Mouse (Mus musculus) forebrain, embryonic 10.5 days (tissue): ENCODE measurements around the gene Stra6. TPM values are rescaled to one million over a fixed set of nuclear protein-coding genes. Genes with fewer than 3 reads are reported as not detected.

Experiments used
- DNase-seq: peaks from one replicate; pipeline ENCODE4 v3.0.0-alpha.2; 2017; ENCODE audit warnings: low spot score; ENCODE audit errors: extremely low spot score
- H3K27ac ChIP-seq: fragments of 300-500 bp; sonication (generic); 2 replicates; pipeline ENCODE4 v1.5.1; 2016; ENCODE audit warnings: mild to moderate bottlenecking
- H3K27me3 ChIP-seq: fragments of 300-500 bp; sonication (generic); 2 replicates; pipeline ENCODE4 v1.6.1; 2016; ENCODE audit warnings: mild to moderate bottlenecking; ENCODE audit not compliant: poor library complexity, severe bottlenecking
- H3K36me3 ChIP-seq: fragments of 300-500 bp; sonication (generic); replicated peaks from 2 replicates; pipeline ENCODE4 v1.6.1; 2016; ENCODE audit warnings: mild to moderate bottlenecking, moderate library complexity
- H3K4me1 ChIP-seq: fragments of 300-500 bp; sonication (generic); 2 replicates; pipeline ENCODE4 v1.6.1; 2016
- H3K4me3 ChIP-seq: fragments of 300-500 bp; sonication (generic); 2 replicates; pipeline ENCODE4 v1.5.1; 2016; ENCODE audit warnings: mild to moderate bottlenecking, moderate library complexity
- H3K9me3 ChIP-seq: fragments of 300-500 bp; sonication (generic); 2 replicates; pipeline ENCODE4 v1.6.1; 2016; ENCODE audit warnings: mild to moderate bottlenecking, moderate library complexity
- WGBS: fragments of 180-500 bp; shearing (Covaris S2); methylation state at CpG from one replicate; pipeline ENCODE4 v1.1.7; 2016; 5-methylcytosine and 5-hydroxymethylcytosine counted together
- polyA plus RNA-seq: library from polyadenylated mRNA; unstranded; fragments of >200 nt; fragmentation: Nextera tagmentation; extraction: Ambion mirVana; gene quantifications from 2 replicates; pipeline ENCODE4 v1.2.1, GENCODE M21; 2016

The Stra6 gene
- polyA plus RNA-seq, 1 experiment from 2014 or later, result 33.0 TPM

DNA sequence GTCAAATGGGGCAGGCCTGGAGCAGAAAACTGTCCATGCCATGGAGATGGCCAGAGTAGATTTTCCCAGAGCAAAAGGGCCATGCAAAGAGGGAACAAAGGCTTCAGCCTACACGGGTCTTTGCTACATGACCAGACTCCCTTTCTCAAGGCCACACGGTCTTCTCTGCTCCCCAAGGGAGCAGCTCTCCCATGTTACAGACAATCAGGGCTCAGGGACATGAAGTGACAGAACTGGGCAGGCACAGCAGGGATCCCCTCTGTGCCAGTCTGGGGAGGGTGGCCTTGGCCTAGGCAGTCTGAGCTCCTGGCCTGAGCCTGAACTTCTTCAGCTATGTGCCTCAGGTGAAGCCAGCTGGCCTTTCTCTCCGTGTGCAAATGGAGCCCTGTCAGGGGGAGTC, 10.0 kb upstream of the Stra6 start:
- Histone ChIP-seq H3K4me3 (no peak overlapping the region), H3K36me3 (no peaks in the 10 kb centered on the region), H3K27ac (peak overlapping the region; percentile 78), H3K4me1 (peaks cover 74% of the 10 kb centered on the region), H3K27me3 (peaks cover 79% of the 10 kb centered on the region), H3K9me3 (no peaks in the 10 kb centered on the region)
- no peak for DNase-seq
- WGBS, result 55% methylated on average over 3 of the region's 3 CpGs

DNA sequence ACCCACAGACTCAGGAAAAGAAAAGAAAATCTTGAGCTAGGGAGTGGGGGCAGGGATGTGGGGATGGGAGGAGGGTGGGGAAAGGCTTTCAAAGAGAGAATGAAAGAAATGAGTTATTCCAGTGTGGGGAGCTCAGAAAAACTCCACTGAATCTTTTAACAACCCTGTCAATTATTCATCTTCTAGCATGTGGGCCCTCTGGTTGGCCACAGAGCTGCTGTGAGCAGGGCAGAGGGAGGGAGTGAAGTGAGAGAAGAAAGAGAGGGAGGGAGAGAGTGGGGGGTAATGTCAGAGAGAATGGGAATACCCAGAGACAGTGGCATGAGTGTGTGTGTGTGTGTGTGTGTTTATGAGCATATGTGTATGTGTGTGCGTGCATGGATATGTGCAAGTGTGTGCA, 9.6 kb upstream of the Stra6 start:
- DNase-seq, result no peak
- Histone ChIP-seq H3K4me1 (peaks cover 69% of the 10 kb centered on the region), H3K27me3 (peaks cover 78% of the 10 kb centered on the region), H3K4me3 (no peak overlapping the region), H3K36me3 (no peaks in the 10 kb centered on the region), H3K9me3 (no peaks in the 10 kb centered on the region), H3K27ac (peak overlapping the region; percentile 78)
- 100% methylated on average over 1 of the region's 1 CpGs for WGBS

DNA sequence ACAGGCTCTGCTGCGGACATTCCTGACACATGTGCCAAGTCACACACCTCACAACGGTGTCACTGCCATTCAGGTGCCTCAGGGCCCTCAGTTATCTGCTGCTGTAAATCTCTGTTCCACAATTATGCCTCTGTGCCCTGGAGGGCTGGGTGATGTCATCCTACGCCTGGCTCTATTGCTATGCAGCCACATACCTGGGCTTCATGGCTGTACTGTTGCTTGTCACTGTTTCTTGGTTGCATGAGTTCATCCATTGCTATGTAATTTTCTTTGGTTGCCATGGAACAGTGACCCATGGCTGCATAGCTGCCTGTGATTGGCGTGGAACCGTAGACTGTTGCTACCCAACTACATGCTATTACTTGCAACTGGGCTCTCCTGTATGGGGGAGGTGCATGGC, 7.9 kb upstream of the Stra6 start:
- Histone ChIP-seq H3K27me3 (peaks cover 70% of the 10 kb centered on the region), H3K4me3 (no peak overlapping the region), H3K36me3 (no peaks in the 10 kb centered on the region), H3K9me3 (no peaks in the 10 kb centered on the region), H3K27ac (peak overlapping the region; percentile 52; the same call in 1 of the 2 replicates), H3K4me1 (peaks cover 69% of the 10 kb centered on the region)
- WGBS, result 85% methylated on average over 5 of the region's 5 CpGs
- no peak for DNase-seq

DNA sequence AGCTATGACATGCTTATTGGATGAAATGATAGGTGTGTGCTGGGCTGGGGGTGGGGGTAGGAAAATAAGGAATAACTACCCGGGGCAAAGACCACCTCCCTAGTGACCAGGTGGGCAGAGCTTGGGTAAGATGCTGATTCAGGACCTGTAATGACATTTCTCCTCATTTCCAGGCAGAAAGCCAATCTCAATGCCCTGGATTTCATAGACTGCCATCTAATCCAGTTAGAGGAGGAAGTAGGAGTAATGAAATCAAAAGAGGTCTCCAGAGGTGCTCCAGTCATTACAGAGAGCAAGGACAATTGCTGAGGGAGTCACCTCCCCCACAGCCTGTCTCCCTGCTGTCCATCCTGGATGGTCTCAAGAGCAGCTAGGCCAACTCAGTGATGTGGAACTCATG, 3.7 kb upstream of the Stra6 start:
- Histone ChIP-seq H3K9me3 (no peaks in the 10 kb centered on the region), H3K36me3 (no peaks in the 10 kb centered on the region), H3K27ac (no peak overlapping the region), H3K4me3 (no peak overlapping the region), H3K27me3 (peaks cover 65% of the 10 kb centered on the region), H3K4me1 (peaks cover 62% of the 10 kb centered on the region)
- DNase-seq, result no peak
- WGBS, result 54% methylated on average over 1 of the region's 1 CpGs

DNA sequence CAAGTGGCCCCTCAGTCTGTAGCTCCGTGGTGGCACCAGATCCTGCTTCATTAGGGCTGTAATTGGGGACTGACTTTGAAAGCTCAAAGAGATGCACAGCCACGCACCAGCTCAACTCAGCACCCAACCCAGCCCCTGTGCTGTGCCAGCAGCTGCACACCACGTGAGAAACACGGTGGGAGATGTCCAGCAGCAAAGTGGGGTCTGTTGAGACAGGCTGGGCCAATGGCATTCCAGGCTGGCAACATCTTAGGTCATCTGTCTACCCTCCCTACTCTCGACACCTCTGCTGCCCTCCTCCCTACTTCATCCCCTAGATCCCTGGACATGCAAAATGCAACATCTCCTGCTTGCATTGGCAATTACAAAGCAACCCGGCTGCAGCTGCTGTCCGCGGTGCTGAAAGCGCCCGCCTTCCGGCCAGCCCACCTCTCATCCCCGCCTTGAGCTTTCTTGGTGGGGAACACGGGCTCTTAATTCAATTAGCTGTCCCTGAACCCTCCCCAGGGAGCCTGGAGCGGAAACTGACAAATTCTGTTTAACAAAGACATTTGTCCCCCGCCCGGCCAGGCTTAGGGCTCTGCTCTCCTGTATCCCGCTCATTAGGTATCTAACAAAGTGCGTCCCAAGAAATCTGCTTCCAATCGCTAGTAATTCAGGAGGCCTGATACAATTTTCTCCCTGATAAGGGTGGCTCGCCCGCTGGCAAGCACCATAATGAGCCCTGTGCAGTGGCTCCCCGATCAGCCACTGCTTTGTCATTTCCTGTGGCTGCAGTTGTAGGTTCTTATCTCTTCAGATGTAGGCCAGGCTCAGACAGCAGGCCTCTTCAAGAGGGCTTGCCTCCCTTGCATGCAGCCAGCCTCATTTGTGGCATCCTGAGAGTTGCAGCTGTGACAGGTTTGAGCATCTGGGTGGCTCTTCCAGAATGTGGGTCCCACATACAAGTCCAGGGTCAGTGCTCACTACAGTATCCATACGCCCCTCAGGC, 2.6 kb upstream of the Stra6 start:
- Histone ChIP-seq H3K27ac (peak overlapping the region; percentile 37; the same call in 1 of the 2 replicates), H3K4me1 (peaks cover 62% of the 10 kb centered on the region)

DNA sequence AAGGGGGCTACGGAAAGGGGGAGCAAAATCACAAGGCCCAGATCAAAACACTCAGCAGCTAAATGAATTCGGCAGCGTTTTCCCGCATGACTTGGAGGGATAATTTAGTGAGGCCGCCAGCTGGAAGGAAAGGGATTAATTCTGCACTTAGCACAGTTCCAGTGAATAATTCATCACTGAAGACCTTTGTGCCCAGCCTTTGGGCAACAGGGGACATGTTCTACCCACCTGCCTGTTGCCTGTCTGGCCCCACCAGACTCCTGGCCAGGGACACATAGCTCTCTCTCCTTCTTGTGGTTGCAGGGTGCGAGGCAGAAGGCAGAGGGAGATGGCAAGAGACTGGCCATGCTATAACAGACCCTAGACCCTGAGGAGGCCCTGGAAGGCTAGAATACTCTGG, 1.9 kb downstream of the Stra6 start:
- H3K27ac ChIP-seq, result peak overlapping the region; percentile 74
- no peak overlapping the region for H3K4me3 ChIP-seq
- peaks cover 60% of the 10 kb centered on the region for H3K4me1 ChIP-seq
- H3K27me3 ChIP-seq, result peaks cover 36% of the 10 kb centered on the region
- DNase-seq, result no peak
- no peaks in the 10 kb centered on the region for H3K9me3 ChIP-seq
- 41% methylated on average over 6 of the region's 6 CpGs for WGBS
- H3K36me3 ChIP-seq, result no peaks in the 10 kb centered on the region

More for the DNA sequence above, 2.6 kb upstream of the Stra6 start:
- 7% methylated on average over 23 of the region's 23 CpGs for WGBS
- Histone ChIP-seq H3K9me3 (no peaks in the 10 kb centered on the region), H3K4me3 (no peak overlapping the region), H3K27me3 (peaks cover 59% of the 10 kb centered on the region), H3K36me3 (no peaks in the 10 kb centered on the region)
- DNase-seq, result peak; percentile 84

DNA sequence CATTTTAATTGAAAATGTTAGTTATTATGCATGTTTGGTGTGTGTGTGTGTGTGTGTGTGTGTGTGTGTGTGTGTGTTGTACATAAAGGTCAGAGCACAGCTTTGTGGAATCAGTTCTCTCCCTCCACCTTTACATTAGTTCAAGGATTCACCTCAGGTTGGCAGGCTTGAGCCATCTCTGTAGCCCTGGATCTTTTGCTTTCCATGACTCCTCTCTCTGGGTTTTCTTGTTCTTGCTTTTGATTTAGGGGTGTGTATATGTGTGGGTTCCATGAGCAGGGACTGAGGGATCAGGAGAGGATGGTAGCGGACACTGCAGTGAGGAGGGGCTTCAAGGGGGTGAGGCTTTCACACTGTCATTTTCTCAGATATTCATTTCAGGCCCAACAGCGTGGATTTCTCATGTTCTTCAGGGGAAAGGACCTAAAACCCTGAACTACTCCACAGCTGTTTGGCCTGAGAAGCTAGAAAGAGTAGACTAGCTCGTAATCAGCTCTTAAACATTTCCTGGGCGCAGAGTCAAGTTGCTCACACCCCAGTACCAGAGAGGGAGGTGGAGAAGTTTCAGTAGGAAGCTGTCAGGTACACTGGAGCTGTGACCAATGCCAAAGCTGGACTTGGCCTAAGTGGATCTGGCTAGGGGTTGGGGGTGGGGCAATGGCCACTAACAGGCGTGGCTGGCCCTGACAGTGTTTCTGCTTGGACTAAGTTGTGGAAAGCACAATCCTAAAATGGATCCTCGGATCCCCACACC, 2.6 kb downstream of the Stra6 start:
- Histone ChIP-seq H3K4me1 (peaks cover 58% of the 10 kb centered on the region), H3K9me3 (no peaks in the 10 kb centered on the region), H3K4me3 (no peak overlapping the region), H3K27me3 (peaks cover 31% of the 10 kb centered on the region), H3K36me3 (no peaks in the 10 kb centered on the region), H3K27ac (peak overlapping the region; percentile 74)
- no peak for DNase-seq
- 85% methylated on average over 6 of the region's 6 CpGs for WGBS

DNA sequence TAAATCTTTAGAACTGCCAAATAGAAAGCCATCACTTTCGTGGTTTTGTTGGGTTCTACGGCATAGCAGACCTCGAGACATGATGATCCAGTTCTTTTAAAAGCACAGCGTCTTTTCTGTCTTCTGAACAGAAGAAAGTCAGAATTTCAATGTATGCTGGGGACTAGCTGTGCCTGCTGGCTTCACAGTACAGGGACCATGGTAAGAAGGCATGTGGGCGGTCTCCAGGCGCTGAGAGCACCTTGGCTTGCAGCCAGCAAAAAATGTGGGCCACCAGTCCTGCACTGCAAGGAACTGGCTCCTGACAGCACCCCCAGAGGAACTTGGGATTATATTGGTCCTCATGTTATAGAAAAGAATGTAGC, 3.1 kb downstream of the Stra6 start:
- peak overlapping the region; percentile 4; the same call in 1 of the 2 replicates for H3K27ac ChIP-seq
- no peaks in the 10 kb centered on the region for H3K36me3 ChIP-seq
- 92% methylated on average over 6 of the region's 6 CpGs for WGBS
- H3K4me1 ChIP-seq, result peaks cover 60% of the 10 kb centered on the region
- no peaks in the 10 kb centered on the region for H3K9me3 ChIP-seq
- no peak for DNase-seq
- H3K4me3 ChIP-seq, result no peak overlapping the region
- peaks cover 25% of the 10 kb centered on the region for H3K27me3 ChIP-seq

DNA sequence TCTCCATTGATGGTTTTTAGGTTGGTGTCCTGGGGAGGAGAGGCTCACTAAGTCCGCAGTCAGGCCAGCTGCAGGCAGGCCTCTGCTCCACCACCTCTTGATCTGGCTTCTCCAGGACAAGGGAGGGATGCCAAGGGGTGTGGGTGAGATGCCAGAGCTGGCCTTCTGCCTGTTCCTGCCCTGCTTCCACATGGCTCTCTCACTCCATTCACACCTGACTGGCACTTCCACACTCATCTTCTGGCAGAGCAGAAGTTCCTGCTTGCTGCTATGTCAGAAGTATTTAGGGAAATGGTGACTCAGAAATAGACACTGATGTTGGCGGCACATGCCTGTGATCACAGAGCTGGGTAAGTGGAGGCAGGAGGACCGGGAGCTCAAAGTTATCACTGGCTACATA, 4.0 kb downstream of the Stra6 start:
- peaks cover 68% of the 10 kb centered on the region for H3K4me1 ChIP-seq
- WGBS, result 80% methylated on average over 3 of the region's 3 CpGs

DNA sequence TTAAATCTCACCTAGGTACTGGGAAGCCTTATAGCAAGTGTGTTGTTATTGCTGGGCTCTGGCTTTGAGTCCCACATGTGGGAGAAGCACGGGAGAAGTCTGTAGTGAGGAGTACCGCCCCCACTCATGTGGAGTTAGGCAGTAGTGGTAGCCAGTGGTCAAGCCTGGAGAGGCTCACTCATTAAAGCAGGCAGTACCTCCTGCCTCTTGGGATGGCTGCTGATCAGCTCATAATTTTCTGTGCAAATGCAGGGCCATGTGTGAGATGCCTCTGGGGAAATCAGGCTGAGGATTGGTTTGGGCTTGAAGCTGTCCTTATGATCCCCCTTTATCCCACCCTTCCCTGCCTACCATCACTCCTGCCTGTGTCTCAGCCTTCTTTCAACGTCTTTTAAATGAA, 11.0 kb downstream of the Stra6 start:
- DNase-seq, result no peak
- WGBS, result 70% methylated on average over 3 of the region's 3 CpGs

More for the DNA sequence above, 4.0 kb downstream of the Stra6 start:
- Histone ChIP-seq H3K27me3 (peaks cover 22% of the 10 kb centered on the region), H3K36me3 (no peaks in the 10 kb centered on the region), H3K4me3 (no peak overlapping the region), H3K27ac (peak overlapping the region; percentile 66), H3K9me3 (no peaks in the 10 kb centered on the region)
- no peak for DNase-seq

DNA sequence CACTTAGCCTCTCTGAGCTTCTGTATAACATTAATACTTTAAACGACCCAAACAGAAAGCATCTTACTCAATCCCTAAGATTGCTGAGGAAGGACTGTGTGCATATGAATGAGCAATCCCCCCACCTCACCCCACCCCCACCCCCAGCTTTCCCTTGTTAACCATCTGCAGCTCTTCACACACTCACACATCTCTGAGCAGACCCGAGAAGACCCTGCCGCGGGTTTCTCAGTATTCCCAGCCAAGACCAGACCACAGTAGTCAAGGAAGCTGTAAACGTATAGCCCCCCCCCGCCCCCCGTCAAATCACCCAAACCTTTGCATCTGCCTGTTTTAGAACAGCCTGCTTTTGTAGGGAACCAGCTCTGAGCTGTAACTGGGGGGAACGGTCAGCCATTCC, 21.0 kb downstream of the Stra6 start:
- peaks cover 51% of the 10 kb centered on the region for H3K4me1 ChIP-seq
- H3K9me3 ChIP-seq, result no peaks in the 10 kb centered on the region
- peaks cover 29% of the 10 kb centered on the region for H3K27me3 ChIP-seq
- no peak overlapping the region for H3K4me3 ChIP-seq
- peak overlapping the region; percentile 68 for H3K27ac ChIP-seq
- DNase-seq, result no peak
- no peaks in the 10 kb centered on the region for H3K36me3 ChIP-seq
- 27% methylated on average over 8 of the region's 8 CpGs for WGBS

More for the DNA sequence above, 11.0 kb downstream of the Stra6 start:
- Histone ChIP-seq H3K9me3 (no peaks in the 10 kb centered on the region), H3K36me3 (no peaks in the 10 kb centered on the region), H3K27ac (peak overlapping the region; percentile 41; the same call in 1 of the 2 replicates), H3K27me3 (peaks cover 12% of the 10 kb centered on the region; the same call in 1 of the 2 replicates), H3K4me1 (peaks cover 32% of the 10 kb centered on the region), H3K4me3 (no peak overlapping the region)

DNA sequence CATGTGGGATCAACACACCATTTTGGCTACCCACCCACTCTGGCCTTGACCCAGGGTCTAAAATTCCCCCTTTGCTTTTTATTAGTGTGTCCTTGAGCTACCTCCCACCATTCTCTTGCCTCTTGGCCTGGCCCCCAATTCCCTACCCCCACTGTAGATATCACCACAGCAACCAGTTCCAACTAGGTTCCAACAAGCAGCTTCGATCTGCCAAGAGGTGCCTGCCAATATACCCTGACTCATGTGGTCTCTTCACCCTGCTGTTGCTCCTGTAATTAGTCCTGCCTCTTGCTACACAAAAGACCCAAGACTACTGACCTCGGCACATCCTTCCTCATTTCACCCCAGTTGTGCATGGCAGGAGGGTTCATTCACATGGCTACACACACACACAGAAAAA, 21.5 kb downstream of the Stra6 start:
- WGBS, result 23% methylated on average over 2 of the region's 2 CpGs
- Histone ChIP-seq H3K27me3 (peaks cover 32% of the 10 kb centered on the region), H3K4me1 (peaks cover 51% of the 10 kb centered on the region), H3K36me3 (no peaks in the 10 kb centered on the region), H3K4me3 (no peak overlapping the region), H3K9me3 (no peaks in the 10 kb centered on the region), H3K27ac (peak overlapping the region; percentile 68)
- DNase-seq, result no peak

DNA sequence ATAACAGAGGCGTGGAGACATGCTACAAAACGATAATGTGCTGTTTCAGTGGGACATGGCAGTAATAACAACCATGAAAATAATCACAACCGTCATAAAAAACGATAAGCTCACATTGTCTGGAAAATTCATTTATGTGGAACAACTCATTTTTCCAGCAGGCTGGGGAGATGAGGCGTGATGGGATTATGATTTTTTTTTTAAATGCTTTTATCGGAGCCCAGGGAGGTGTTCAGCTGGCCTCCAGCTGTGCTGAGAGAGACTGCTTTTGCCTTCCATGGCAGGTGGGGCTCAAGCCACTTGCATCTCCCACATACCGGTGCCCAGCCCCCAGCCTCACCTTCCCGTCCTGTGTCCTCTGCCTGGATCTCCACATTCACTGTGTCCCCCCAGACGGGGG, 22.6 kb downstream of the Stra6 start:
- peaks cover 32% of the 10 kb centered on the region for H3K27me3 ChIP-seq
- no peak overlapping the region for H3K4me3 ChIP-seq
- no peaks in the 10 kb centered on the region for H3K36me3 ChIP-seq
- peak overlapping the region; percentile 70 for H3K27ac ChIP-seq
- peaks cover 51% of the 10 kb centered on the region for H3K4me1 ChIP-seq
- WGBS, result 33% methylated on average over 9 of the region's 9 CpGs
- DNase-seq, result no peak
- no peaks in the 10 kb centered on the region for H3K9me3 ChIP-seq
